Mouse (Mus musculus) limb, embryonic 15.5 days (tissue): ENCODE measurements at regions not wholly inside any gene's neighbourhood (a gene's known extent, or its start where the extent isn't known, plus 50 kb on each side); places are given as distances from the start of the nearest gene placed in this dataset.

Experiments used
- ATAC-seq: fragments of 200-750 bp; cut with Nextera tagmentation; 2 replicates; pipeline ENCODE4 v1.8.0; 2017; ENCODE audit warnings: low read depth, moderate TSS enrichment; ENCODE audit not compliant: insufficient number of reproducible peaks, low FRiP score, low TSS enrichment
- H3K27ac ChIP-seq: fragments of 300-500 bp; sonication (generic); 2 replicates; pipeline ENCODE4 v1.5.1; 2015; ENCODE audit warnings: moderate library complexity, mild to moderate bottlenecking, inconsistent platforms
- H3K27me3 ChIP-seq: fragments of 300-500 bp; sonication (generic); 2 replicates; pipeline ENCODE4 v1.6.1; 2015; ENCODE audit warnings: inconsistent platforms
- H3K36me3 ChIP-seq: fragments of 300-500 bp; sonication (generic); 2 replicates; pipeline ENCODE4 v1.6.1; 2015; ENCODE audit warnings: inconsistent platforms
- H3K4me1 ChIP-seq: fragments of 300-500 bp; sonication (generic); 2 replicates; pipeline ENCODE4 v1.6.1; 2015; ENCODE audit warnings: inconsistent platforms
- H3K4me2 ChIP-seq: fragments of 300-500 bp; sonication (generic); 2 replicates; pipeline ENCODE4 v1.6.1; 2015; ENCODE audit warnings: mild to moderate bottlenecking, inconsistent platforms
- H3K4me3 ChIP-seq: fragments of 300-500 bp; sonication (generic); 2 replicates; pipeline ENCODE4 v1.5.1; 2015; ENCODE audit warnings: mild to moderate bottlenecking, inconsistent platforms
- H3K9ac ChIP-seq: fragments of 300-500 bp; sonication (generic); 2 replicates; pipeline ENCODE4 v1.6.1; 2015; ENCODE audit warnings: inconsistent platforms
- H3K9me3 ChIP-seq: fragments of 300-500 bp; sonication (generic); 2 replicates; pipeline ENCODE4 v1.6.1; 2016; ENCODE audit warnings: inconsistent platforms
- WGBS: fragments of 180-500 bp; shearing (Covaris S2); methylation state at CpG from one replicate; pipeline ENCODE4 v1.1.7; 2015; 5-methylcytosine and 5-hydroxymethylcytosine counted together

GRCm38 (mm10) chr11:45592335-45592734 lies 259.5 kb upstream of the Clint1 start:
- Histone ChIP-seq H3K4me2 (no peak overlapping the region), H3K4me3 (no peak overlapping the region), H3K4me1 (peaks cover 14% of the 10 kb centered on the region), H3K27me3 (no peaks in the 10 kb centered on the region), H3K9me3 (no peaks in the 10 kb centered on the region), H3K27ac (no peak overlapping the region), H3K9ac (no peak overlapping the region), H3K36me3 (no peaks in the 10 kb centered on the region)
- no peak for ATAC-seq
- WGBS: 25% methylated on average over 3 of the region's 3 CpGs

- ATAC-seq: no peak
- 19% methylated on average over 11 of the region's 11 CpGs for WGBS
- H3K4me2 ChIP-seq: no peak overlapping the region
- no peaks in the 10 kb centered on the region for H3K36me3 ChIP-seq
- no peak overlapping the region for H3K4me3 ChIP-seq
- no peak overlapping the region for H3K27ac ChIP-seq
- no peaks in the 10 kb centered on the region for H3K27me3 ChIP-seq
- H3K4me1 ChIP-seq: peaks cover 16% of the 10 kb centered on the region
- no peak overlapping the region for H3K9ac ChIP-seq
- H3K9me3 ChIP-seq: no peaks in the 10 kb centered on the region
Measured at GRCm38 (mm10) chr11:45592890-45593642, 258.8 kb upstream of the Clint1 start.

GRCm38 (mm10) chr11:45595372-45595771 lies 256.5 kb upstream of the Clint1 start:
- H3K36me3 ChIP-seq: no peaks in the 10 kb centered on the region
- peaks cover 18% of the 10 kb centered on the region for H3K4me1 ChIP-seq
- no peak overlapping the region for H3K4me3 ChIP-seq
- H3K9me3 ChIP-seq: no peaks in the 10 kb centered on the region
- no peak for ATAC-seq
- no peak overlapping the region for H3K9ac ChIP-seq
- no peak overlapping the region for H3K4me2 ChIP-seq
- no peaks in the 10 kb centered on the region for H3K27me3 ChIP-seq
- 59% methylated on average over 6 of the region's 6 CpGs for WGBS
- H3K27ac ChIP-seq: no peak overlapping the region

GRCm38 (mm10) chr11:45621824-45622223 lies 230.0 kb upstream of the Clint1 start:
- H3K4me2 ChIP-seq: no peak overlapping the region
- no peak overlapping the region for H3K9ac ChIP-seq
- no peaks in the 10 kb centered on the region for H3K4me1 ChIP-seq
- WGBS: 94% methylated on average over 2 of the region's 2 CpGs
- ATAC-seq: no peak
- no peaks in the 10 kb centered on the region for H3K9me3 ChIP-seq
- no peak overlapping the region for H3K27ac ChIP-seq
- H3K4me3 ChIP-seq: no peak overlapping the region
- no peaks in the 10 kb centered on the region for H3K27me3 ChIP-seq
- H3K36me3 ChIP-seq: no peaks in the 10 kb centered on the region

GRCm38 (mm10) chr11:45622701-45623100 lies 229.2 kb upstream of the Clint1 start:
- H3K27me3 ChIP-seq: no peaks in the 10 kb centered on the region
- no peaks in the 10 kb centered on the region for H3K4me1 ChIP-seq
- H3K9ac ChIP-seq: no peak overlapping the region
- no peaks in the 10 kb centered on the region for H3K9me3 ChIP-seq
- H3K36me3 ChIP-seq: no peaks in the 10 kb centered on the region
- WGBS: 80% methylated on average over 5 of the region's 5 CpGs
- no peak overlapping the region for H3K4me3 ChIP-seq
- no peak overlapping the region for H3K4me2 ChIP-seq
- ATAC-seq: no peak
- H3K27ac ChIP-seq: no peak overlapping the region

GRCm38 (mm10) chr11:45624233-45624632 lies 227.6 kb upstream of the Clint1 start:
- H3K27me3 ChIP-seq: no peaks in the 10 kb centered on the region
- H3K4me3 ChIP-seq: no peak overlapping the region
- H3K4me1 ChIP-seq: no peaks in the 10 kb centered on the region
- H3K36me3 ChIP-seq: no peaks in the 10 kb centered on the region
- no peak overlapping the region for H3K27ac ChIP-seq
- H3K9me3 ChIP-seq: no peaks in the 10 kb centered on the region
- no peak overlapping the region for H3K9ac ChIP-seq
- H3K4me2 ChIP-seq: no peak overlapping the region
- ATAC-seq: no peak
- 66% methylated on average over 7 of the region's 7 CpGs for WGBS

GRCm38 (mm10) chr11:45629250-45629649 lies 222.6 kb upstream of the Clint1 start:
- no peak for ATAC-seq
- Histone ChIP-seq H3K4me2 (no peak overlapping the region), H3K27ac (no peak overlapping the region), H3K4me1 (no peaks in the 10 kb centered on the region), H3K36me3 (no peaks in the 10 kb centered on the region), H3K9ac (no peak overlapping the region), H3K27me3 (no peaks in the 10 kb centered on the region), H3K9me3 (no peaks in the 10 kb centered on the region), H3K4me3 (no peak overlapping the region)
- WGBS: 25% methylated on average over 1 of the region's 1 CpGs

GRCm38 (mm10) chr11:45634535-45635235 lies 217.2 kb upstream of the Clint1 start:
- Histone ChIP-seq H3K27ac (no peak overlapping the region), H3K9ac (no peak overlapping the region), H3K36me3 (no peaks in the 10 kb centered on the region), H3K27me3 (no peaks in the 10 kb centered on the region), H3K4me3 (no peak overlapping the region), H3K4me2 (no peak overlapping the region), H3K9me3 (no peaks in the 10 kb centered on the region), H3K4me1 (no peaks in the 10 kb centered on the region)
- 83% methylated on average over 10 of the region's 10 CpGs for WGBS
- ATAC-seq: no peak

- H3K4me3 ChIP-seq: no peak overlapping the region
- no peaks in the 10 kb centered on the region for H3K27me3 ChIP-seq
- no peak overlapping the region for H3K9ac ChIP-seq
- no peak for ATAC-seq
- 83% methylated on average over 4 of the region's 4 CpGs for WGBS
- no peaks in the 10 kb centered on the region for H3K9me3 ChIP-seq
- no peak overlapping the region for H3K4me2 ChIP-seq
- no peaks in the 10 kb centered on the region for H3K4me1 ChIP-seq
- H3K27ac ChIP-seq: no peak overlapping the region
- no peaks in the 10 kb centered on the region for H3K36me3 ChIP-seq
Measured at GRCm38 (mm10) chr11:45635896-45636295, 216.0 kb upstream of the Clint1 start.

- Histone ChIP-seq H3K36me3 (no peaks in the 10 kb centered on the region), H3K4me3 (no peak overlapping the region), H3K9me3 (no peaks in the 10 kb centered on the region), H3K4me2 (no peak overlapping the region), H3K9ac (no peak overlapping the region), H3K27me3 (no peaks in the 10 kb centered on the region), H3K4me1 (no peaks in the 10 kb centered on the region), H3K27ac (no peak overlapping the region)
- no peak for ATAC-seq
- WGBS: 82% methylated on average over 6 of the region's 6 CpGs
Measured at GRCm38 (mm10) chr11:45639236-45639635, 212.6 kb upstream of the Clint1 start.

GRCm38 (mm10) chr11:45642142-45642756 lies 209.6 kb upstream of the Clint1 start:
- Histone ChIP-seq H3K9me3 (no peaks in the 10 kb centered on the region), H3K4me2 (no peak overlapping the region), H3K4me1 (no peaks in the 10 kb centered on the region), H3K36me3 (no peaks in the 10 kb centered on the region), H3K27ac (no peak overlapping the region), H3K27me3 (no peaks in the 10 kb centered on the region), H3K4me3 (no peak overlapping the region), H3K9ac (no peak overlapping the region)
- ATAC-seq: no peak
- 69% methylated on average over 9 of the region's 9 CpGs for WGBS

GRCm38 (mm10) chr11:45643629-45644325 lies 208.1 kb upstream of the Clint1 start:
- WGBS: 50% methylated on average over 12 of the region's 12 CpGs
- Histone ChIP-seq H3K9ac (no peak overlapping the region), H3K9me3 (no peaks in the 10 kb centered on the region), H3K4me3 (no peak overlapping the region), H3K4me1 (no peaks in the 10 kb centered on the region), H3K36me3 (no peaks in the 10 kb centered on the region), H3K27ac (no peak overlapping the region), H3K27me3 (no peaks in the 10 kb centered on the region), H3K4me2 (no peak overlapping the region)
- ATAC-seq: no peak
